Mouse (Mus musculus) embryonic fibroblast, embryonic 13.5 days (primary cell): ENCODE results near the gene Rabep1. TPM values are rescaled to one million over a fixed set of nuclear protein-coding genes. Genes with fewer than 3 reads are reported as not detected.
"Not testable (repeated sequence)": the region's sequence is repeated elsewhere in the genome, so short reads cannot be mapped to it uniquely, and the experiment has no call there.

Experiments used
- H3K27ac ChIP-seq: 2 replicates; pipeline ENCODE4 v1.5.1; 2012; ENCODE audit warnings: low read length, control low read depth, inconsistent platforms; ENCODE audit not compliant: insufficient read depth
- H3K4me1 ChIP-seq: 2 replicates; pipeline ENCODE4 v1.6.1; 2011; ENCODE audit warnings: low read length; ENCODE audit not compliant: control insufficient read depth, insufficient read depth
- H3K4me3 ChIP-seq: 2 replicates; pipeline ENCODE4 v1.5.1; 2011; ENCODE audit warnings: mild to moderate bottlenecking, control low read depth, low read length; ENCODE audit not compliant: insufficient read depth
- CTCF ChIP-seq: IDR thresholded peaks from 2 replicates; pipeline ENCODE4 v1.5.1; 2011; ENCODE audit warnings: mild to moderate bottlenecking, control low read depth, low read length, moderate library complexity, borderline replicate concordance; ENCODE audit not compliant: insufficient read depth
- POLR2A ChIP-seq: IDR thresholded peaks from 2 replicates; pipeline ENCODE4 v1.6.1; 2011; ENCODE audit warnings: low read depth, mild to moderate bottlenecking, control low read depth, low read length, moderate library complexity
- polyA plus RNA-seq: library from polyadenylated mRNA; stranded (reverse); fragments of >200 nt; gene quantifications from 2 replicates; pipeline ENCODE4 v1.2.4, GENCODE M21; 2011; ENCODE audit warnings: low read depth; ENCODE audit not compliant: missing spikeins, insufficient read length

Rabep1 gene
- polyA plus RNA-seq, 1 experiment, result 54.8 TPM

DNA sequence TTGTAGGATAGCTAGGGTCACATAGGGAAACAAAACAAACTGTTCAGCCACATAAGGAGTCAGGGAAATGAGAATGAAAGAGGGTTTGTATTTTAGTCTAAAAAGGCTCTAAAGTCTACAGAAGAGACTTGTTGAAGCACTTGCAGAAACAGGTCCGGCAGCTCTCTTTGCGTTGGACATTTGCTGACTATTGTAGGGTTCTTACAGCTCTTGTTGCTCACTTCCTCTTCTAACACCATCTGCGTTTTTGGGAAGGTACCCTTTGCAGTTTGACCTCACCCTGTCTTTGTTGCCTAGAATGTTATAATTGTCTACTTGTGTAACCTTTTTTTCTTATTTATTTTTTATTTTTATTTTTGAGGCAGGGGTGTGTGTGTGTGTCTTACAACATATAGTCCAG, 53.1 kb downstream of the Rabep1 start:
- Histone ChIP-seq H3K27ac (no peak overlapping the region), H3K4me3 (no peak overlapping the region), H3K4me1 (no peaks in the 10 kb centered on the region)
- TF ChIP-seq POLR2A, result no peak
- TF ChIP-seq CTCF, result no peak

DNA sequence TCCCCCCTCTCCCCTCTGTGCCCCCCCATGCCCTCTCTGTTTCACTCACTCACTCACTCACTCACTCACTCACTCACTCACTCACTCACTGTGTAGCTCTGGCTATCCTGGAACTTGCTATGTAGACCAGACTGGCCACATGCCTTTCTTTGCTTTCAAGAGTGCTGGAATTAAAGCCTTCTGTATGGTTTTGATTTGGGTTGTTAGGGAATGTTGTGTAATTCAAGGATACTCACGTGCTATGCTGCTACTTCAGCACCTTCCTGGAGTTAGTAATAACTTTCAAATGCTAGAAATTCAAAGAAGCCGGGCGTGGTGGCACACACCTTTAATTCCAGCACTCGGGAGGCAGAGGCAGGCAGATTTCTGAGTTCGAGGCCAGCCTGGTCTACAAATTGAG, 53.6 kb downstream of the Rabep1 start:
- H3K4me3 ChIP-seq, H3K27ac ChIP-seq: not testable (repeated sequence)

DNA sequence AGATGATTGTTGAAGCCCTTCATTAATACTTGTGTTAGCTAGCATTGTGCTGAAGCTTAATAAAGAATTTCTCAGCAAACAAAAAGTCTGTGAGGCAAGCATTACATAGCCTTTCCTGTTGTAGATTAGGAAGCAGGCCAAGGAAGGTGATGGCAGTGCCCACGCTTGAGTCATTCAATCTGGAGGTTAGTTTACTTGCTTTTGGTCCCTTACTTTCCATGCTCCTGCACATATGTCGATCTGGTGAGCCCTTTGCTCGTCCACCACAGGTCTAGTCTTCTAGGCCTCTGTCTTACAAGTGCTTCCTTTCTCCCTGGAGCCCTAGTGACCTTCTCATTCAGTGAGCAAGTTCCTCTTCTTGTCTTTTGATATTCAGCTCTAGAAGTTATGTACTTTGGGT, 62.1 kb downstream of the Rabep1 start:
- TF ChIP-seq CTCF, result no peak
- TF ChIP-seq POLR2A, result no peak
- H3K4me1 ChIP-seq, result no peaks in the 10 kb centered on the region
- no peak overlapping the region for H3K4me3 ChIP-seq
- H3K27ac ChIP-seq, result no peak overlapping the region

More for the DNA sequence above, 53.6 kb downstream of the Rabep1 start:
- not testable (repeated sequence) for H3K4me1 ChIP-seq

DNA sequence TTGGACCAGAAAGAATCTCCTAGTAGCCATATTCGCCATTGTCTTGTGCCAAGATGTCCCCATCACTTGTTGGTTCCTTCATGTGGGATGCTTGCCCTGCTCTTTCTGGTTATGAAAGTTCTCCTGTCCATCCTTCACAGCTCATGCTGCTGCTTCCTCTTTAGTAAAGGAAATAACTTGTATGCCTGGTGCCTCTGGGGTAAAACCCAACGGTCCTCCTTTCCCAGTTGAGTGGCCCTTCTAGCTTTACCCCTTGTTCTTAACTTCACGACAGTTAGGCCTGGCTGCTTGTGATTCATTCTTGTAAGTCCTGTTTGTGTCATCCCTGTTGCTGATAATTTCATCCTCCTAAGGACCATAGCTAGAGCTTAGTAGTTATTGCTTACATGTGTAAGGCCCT, 66.7 kb downstream of the Rabep1 start:
- H3K4me1 ChIP-seq, result no peaks in the 10 kb centered on the region
- no peak for TF ChIP-seq POLR2A
- TF ChIP-seq CTCF, result no peak
- H3K27ac ChIP-seq, result peak overlapping the region; percentile 11; the same call in 1 of the 2 replicates
- no peak overlapping the region for H3K4me3 ChIP-seq

DNA sequence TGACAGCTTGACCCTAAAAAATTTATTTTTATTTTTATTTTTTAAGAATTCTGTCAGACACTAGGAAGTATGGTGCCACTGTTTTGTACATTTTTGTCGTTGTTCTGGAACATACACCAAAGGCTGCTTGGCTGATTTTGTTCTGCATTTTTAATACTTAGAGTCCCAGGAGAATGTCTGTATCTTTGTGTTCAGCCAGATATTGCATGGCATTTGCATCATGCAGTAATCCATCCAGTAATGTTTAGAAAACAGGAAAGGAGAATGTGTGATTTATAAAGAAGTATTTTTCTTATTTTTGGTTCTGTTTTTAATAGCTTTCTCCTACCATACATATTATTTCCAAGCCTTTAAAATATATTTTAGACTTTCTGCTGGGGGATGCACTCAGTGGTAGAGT, 67.3 kb downstream of the Rabep1 start:
- no peak for TF ChIP-seq CTCF
- no peak for TF ChIP-seq POLR2A

DNA sequence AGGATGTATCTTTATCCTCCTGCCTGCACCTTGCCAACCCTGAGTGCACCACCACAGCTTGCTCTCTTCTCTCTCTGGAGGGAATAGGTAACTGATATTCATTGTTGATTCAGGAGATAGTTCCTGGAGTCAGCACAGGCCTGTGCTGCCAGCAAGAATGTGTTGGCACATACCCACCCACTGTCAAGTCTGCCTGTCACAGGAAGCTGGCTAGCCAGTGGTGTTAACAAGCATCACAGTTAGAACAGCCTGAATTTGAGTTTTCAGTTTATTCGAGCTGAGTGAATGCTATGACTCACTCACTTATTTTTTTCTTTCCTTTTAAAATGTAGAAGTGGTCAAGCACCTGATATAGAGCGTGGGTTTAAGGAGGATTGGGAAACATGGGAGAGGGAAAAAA, 73.3 kb downstream of the Rabep1 start:
- Histone ChIP-seq H3K27ac (no peak overlapping the region), H3K4me1 (peaks cover 6% of the 10 kb centered on the region; the same call in 1 of the 2 replicates), H3K4me3 (no peak overlapping the region)
- TF ChIP-seq CTCF, result no peak
- no peak for TF ChIP-seq POLR2A

More for the DNA sequence above, 67.3 kb downstream of the Rabep1 start:
- H3K27ac ChIP-seq, result no peak overlapping the region
- no peaks in the 10 kb centered on the region for H3K4me1 ChIP-seq
- H3K4me3 ChIP-seq, result no peak overlapping the region

DNA sequence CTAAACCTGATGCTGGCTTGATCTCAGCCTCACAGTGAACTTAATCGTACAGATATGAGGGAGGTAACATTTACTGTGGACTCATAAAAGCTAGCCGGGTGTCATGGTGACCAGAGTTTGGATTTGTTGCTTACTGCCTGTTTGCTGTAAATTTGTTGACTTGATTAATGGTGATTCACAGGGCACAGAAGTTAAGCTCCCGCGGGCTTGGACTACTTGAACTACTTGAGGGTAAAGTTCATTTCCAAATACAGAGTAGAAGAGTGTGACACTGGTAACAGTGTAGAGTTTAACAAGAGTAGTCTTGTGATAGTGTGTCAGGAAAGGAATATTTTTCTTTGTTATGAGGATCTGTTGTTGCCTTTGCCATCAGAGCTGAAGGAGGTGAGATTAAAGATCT, 74.9 kb downstream of the Rabep1 start:
- H3K4me3 ChIP-seq, result no peak overlapping the region
- H3K4me1 ChIP-seq, result peaks cover 6% of the 10 kb centered on the region; the same call in 1 of the 2 replicates
- no peak overlapping the region for H3K27ac ChIP-seq
- no peak for TF ChIP-seq POLR2A

DNA sequence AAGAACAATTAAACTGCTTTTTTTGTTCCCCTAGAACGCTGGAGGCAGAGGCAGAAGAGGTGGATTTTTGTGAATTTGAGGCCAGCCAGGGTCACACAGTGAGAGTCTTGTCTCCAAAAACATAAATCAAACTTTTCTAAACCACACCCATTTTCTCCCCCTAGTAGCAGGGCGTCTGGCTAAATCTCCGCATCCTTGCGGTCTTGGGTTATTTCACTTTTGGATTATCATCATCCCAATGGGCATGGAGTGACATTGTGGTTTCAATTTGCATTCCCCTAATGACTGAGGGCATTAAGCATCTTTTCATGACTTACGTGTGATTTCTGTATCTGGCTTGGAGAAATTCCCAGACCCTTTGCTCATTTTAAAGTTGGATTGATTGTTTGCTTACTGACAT, 86.9 kb downstream of the Rabep1 start:
- Histone ChIP-seq H3K4me1 (no peaks in the 10 kb centered on the region), H3K27ac (peak overlapping the region; percentile 82), H3K4me3 (no peak overlapping the region)
- no peak for TF ChIP-seq CTCF
- TF ChIP-seq POLR2A, result no peak

DNA sequence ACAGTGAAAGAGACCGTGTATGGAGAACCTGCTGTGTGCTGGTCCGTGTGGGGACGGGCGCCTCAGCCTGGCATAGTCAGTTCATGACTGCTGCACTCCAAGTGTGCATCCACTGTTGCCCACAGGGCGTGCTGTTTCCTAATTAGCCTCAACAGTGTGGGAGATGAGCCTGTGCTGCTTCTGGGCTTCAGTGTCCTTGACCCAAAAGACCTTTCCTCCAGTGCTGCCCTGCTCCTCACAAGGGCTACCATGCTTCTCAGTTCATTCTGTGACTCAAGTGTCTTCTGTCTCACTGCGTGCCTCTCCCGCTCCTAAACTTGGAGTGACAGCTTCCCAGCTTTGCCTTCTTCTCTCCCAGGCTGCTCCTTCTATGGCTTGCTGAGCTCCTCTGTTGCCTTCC, 90.7 kb downstream of the Rabep1 start:
- TF ChIP-seq POLR2A (no peak), CTCF (no peak)
- H3K4me3 ChIP-seq, result no peak overlapping the region

DNA sequence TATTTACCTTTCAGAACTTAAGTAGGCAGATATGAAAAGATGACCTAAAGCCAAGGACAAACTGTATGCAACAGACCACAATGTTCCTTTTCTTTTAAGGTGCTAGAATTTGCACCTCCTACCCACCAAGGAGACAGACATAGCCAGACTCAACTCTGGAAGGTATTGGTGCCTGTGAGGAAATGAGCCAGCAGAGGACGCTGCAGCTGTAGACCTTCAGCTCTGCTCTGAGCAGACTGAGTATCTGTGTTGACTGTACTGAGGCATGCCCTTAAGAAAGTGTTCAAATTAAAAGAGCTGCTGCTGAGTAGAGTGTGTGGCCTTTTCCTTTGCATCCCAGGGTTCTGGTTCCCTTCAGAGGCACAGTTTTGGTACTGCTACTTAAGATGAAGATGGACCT, 98.0 kb downstream of the Rabep1 start:
- TF ChIP-seq CTCF (no peak), POLR2A (no peak)
- no peaks in the 10 kb centered on the region for H3K4me1 ChIP-seq
- H3K4me3 ChIP-seq, result no peak overlapping the region
- no peak overlapping the region for H3K27ac ChIP-seq

More for the DNA sequence above, 90.7 kb downstream of the Rabep1 start:
- Histone ChIP-seq H3K4me1 (no peaks in the 10 kb centered on the region), H3K27ac (no peak overlapping the region)

DNA sequence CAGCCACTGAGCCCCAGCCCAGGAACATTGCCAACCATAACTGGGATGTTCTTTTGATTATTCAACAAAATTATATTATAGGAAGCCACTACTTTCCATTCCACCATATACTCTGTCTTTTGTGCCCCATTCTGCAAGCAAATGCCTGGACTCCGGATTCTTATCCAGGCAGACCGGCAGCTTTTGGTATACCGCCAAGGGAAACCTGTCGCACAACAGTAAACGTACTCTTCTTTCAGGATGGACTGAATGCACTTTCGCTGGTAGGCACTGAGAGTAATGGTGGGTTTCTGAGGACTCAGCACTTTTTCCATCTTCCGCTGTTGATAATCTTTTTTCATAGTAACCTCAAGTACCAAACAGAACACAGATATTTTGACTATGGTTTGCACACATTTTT, 99.1 kb downstream of the Rabep1 start:
- no peaks in the 10 kb centered on the region for H3K4me1 ChIP-seq

More for the DNA sequence above, 99.1 kb downstream of the Rabep1 start:
- H3K4me3 ChIP-seq, result no peak overlapping the region
- no peak for TF ChIP-seq POLR2A
- TF ChIP-seq CTCF, result no peak
- no peak overlapping the region for H3K27ac ChIP-seq
